Comparison of ENCODE assay signal across 22 mouse cellular contexts in genomic region chr3:101274794-101275193, GRCm38 (mm10). TPM values are rescaled to one million over a fixed set of nuclear protein-coding genes. Genes with fewer than 3 reads are reported as not detected.
DNase-seq lines count a peak whose midpoint lies in the region; ATAC-seq and TF ChIP-seq lines count a peak whose summit lies in the region.
"Had no signal": no experiment of that assay in that cellular context is flagged by ENCODE, and none has a peak within 500 bp of the region (broad histone marks: within the 10 kb centered on the region; RNA-seq: fewer than 3 reads in every experiment).

No protein-coding gene starts in this region.

- 94% methylated on average over 3 of the region's 3 CpGs for WGBS in hindbrain, postnatal 0 days
- WGBS in hindbrain, embryonic 11.5 days, result 87% methylated on average over 3 of the region's 3 CpGs
- 97% methylated on average over 3 of the region's 3 CpGs for WGBS in hindbrain, embryonic 12.5 days

- ATAC-seq in hindbrain, postnatal 0 days, result no peak
- no peak for ATAC-seq in hindbrain, embryonic 11.5 days (ENCODE audit: low FRiP score)
- ATAC-seq in megakaryocyte, adult 5-6 weeks (ENCODE audit: poor library complexity, severe bottlenecking), result peak; percentile 51
- no peak for ATAC-seq in hindbrain, embryonic 12.5 days (ENCODE audit: low FRiP score)

- TF ChIP-seq CTCF in hindbrain, postnatal 0 days (IDR thresholded peaks at IDR 0.05; ENCODE audit: low read depth), result no peak

- H3K4me2 ChIP-seq in hindbrain, postnatal 0 days (ENCODE audit: low read depth, low read length), result no peak overlapping the region
- H3K4me2 ChIP-seq in hindbrain, embryonic 11.5 days (replicated peaks; ENCODE audit: low read depth, low read length), result no peak overlapping the region
- no peak overlapping the region for H3K4me2 ChIP-seq in hindbrain, embryonic 12.5 days (replicated peaks)
- H3K4me2 ChIP-seq: forebrain, embryonic 12.5 days; limb, embryonic 13.5 days; liver, embryonic 15.5 days; stomach, embryonic 15.5 days had no signal

- H3K9me3 ChIP-seq in hindbrain, postnatal 0 days (ENCODE audit: low read length), result no peaks in the 10 kb centered on the region
- no peaks in the 10 kb centered on the region for H3K9me3 ChIP-seq in hindbrain, embryonic 11.5 days (ENCODE audit: control insufficient read depth, low read length)
- no peaks in the 10 kb centered on the region for H3K9me3 ChIP-seq in hindbrain, embryonic 12.5 days (replicated peaks)
- H3K9me3 ChIP-seq: forebrain, embryonic 12.5 days; limb, embryonic 13.5 days; liver, embryonic 15.5 days; stomach, embryonic 15.5 days had no signal

- no peaks in the 10 kb centered on the region for H3K4me1 ChIP-seq in hindbrain, postnatal 0 days (ENCODE audit: insufficient read depth, low read length)
- H3K4me1 ChIP-seq in hindbrain, embryonic 11.5 days (replicated peaks; ENCODE audit: control insufficient read depth, insufficient read depth, low read length), result no peaks in the 10 kb centered on the region
- H3K4me1 ChIP-seq in hindbrain, embryonic 12.5 days, result 0 out of 2 replicates have a peak, but pooled peaks cover 2% of the 10 kb centered on the region
- H3K4me1 ChIP-seq: limb, embryonic 13.5 days; liver, embryonic 15.5 days; stomach, embryonic 15.5 days had no signal

- H3K27me3 ChIP-seq in hindbrain, postnatal 0 days (ENCODE audit: insufficient read depth, low read length), result no peaks in the 10 kb centered on the region
- no peaks in the 10 kb centered on the region for H3K27me3 ChIP-seq in hindbrain, embryonic 11.5 days (ENCODE audit: control insufficient read depth, insufficient read depth, low read length)
- H3K27me3 ChIP-seq in hindbrain, embryonic 12.5 days, result no peaks in the 10 kb centered on the region
- H3K27me3 ChIP-seq: forebrain, embryonic 12.5 days; limb, embryonic 13.5 days; liver, embryonic 15.5 days; stomach, embryonic 15.5 days had no signal

- H3K36me3 ChIP-seq in hindbrain, postnatal 0 days (ENCODE audit: insufficient read depth, low read length), result no peaks in the 10 kb centered on the region
- no peaks in the 10 kb centered on the region for H3K36me3 ChIP-seq in hindbrain, embryonic 11.5 days (ENCODE audit: control insufficient read depth, insufficient read depth, low read length)
- no peaks in the 10 kb centered on the region for H3K36me3 ChIP-seq in hindbrain, embryonic 12.5 days
- H3K36me3 ChIP-seq: forebrain, embryonic 12.5 days; limb, embryonic 13.5 days; liver, embryonic 15.5 days; stomach, embryonic 15.5 days had no signal

- peak overlapping the region; percentile 55; the same call in 1 of the 2 replicates for H3K27ac ChIP-seq in hindbrain, postnatal 0 days
- H3K27ac ChIP-seq in hindbrain, embryonic 11.5 days (ENCODE audit: low read depth, low read length), result no peak overlapping the region
- no peak overlapping the region for H3K27ac ChIP-seq in hindbrain, embryonic 12.5 days
- H3K27ac ChIP-seq: forebrain, embryonic 12.5 days; layer of hippocampus, adult 2 months; left cerebral cortex, adult 2 months; limb, embryonic 13.5 days; liver, embryonic 15.5 days; stomach, embryonic 15.5 days had no signal

- H3K9ac ChIP-seq in hindbrain, postnatal 0 days (replicated peaks; ENCODE audit: low read length), result no peak overlapping the region
- H3K9ac ChIP-seq in hindbrain, embryonic 11.5 days (ENCODE audit: low read depth, low read length), result no peak overlapping the region
- H3K9ac ChIP-seq in hindbrain, embryonic 12.5 days, result no peak overlapping the region
- H3K9ac ChIP-seq: forebrain, embryonic 12.5 days; limb, embryonic 13.5 days; liver, embryonic 15.5 days; stomach, embryonic 15.5 days had no signal

- no peak overlapping the region for H3K4me3 ChIP-seq in hindbrain, postnatal 0 days (ENCODE audit: low read length)
- no peak overlapping the region for H3K4me3 ChIP-seq in hindbrain, embryonic 11.5 days (ENCODE audit: low read depth, low read length)
- H3K4me3 ChIP-seq in hindbrain, embryonic 12.5 days, result no peak overlapping the region
- H3K4me3 ChIP-seq: forebrain, embryonic 12.5 days; heart, adult 2 months; layer of hippocampus, adult 2 months; left cerebral cortex, adult 2 months; limb, embryonic 13.5 days; liver, embryonic 15.5 days; stomach, embryonic 15.5 days had no signal

- DNase-seq in hindbrain, postnatal 0 days (ENCODE audit: low spot score), result no peak
- DNase-seq in hindbrain, embryonic 11.5 days (ENCODE audit: low spot score), result no peak
- peak; percentile 79 to 80 for DNase-seq in CD8-positive naive resting alpha-beta T cell, adult 2 months (ENCODE audit: low read depth in 2 of 2, low spot score in 2 of 2)
- peak; percentile 79 to 86 for DNase-seq in thymus, postnatal 10 days (ENCODE audit: low spot score in 2 of 2)
- DNase-seq in right cerebral cortex, postnatal 10 days (ENCODE audit: low spot score in 2 of 2), result no peak
- no peak for DNase-seq in embryo, embryonic 11 days
- DNase-seq: adrenal gland, postnatal 25 days; midbrain, embryonic 14.5 days had no signal

RNA-seq across cellular contexts. Expression of gene Cd2, which starts 12.9 kb away (rescaled TPM):
- not detected in 2 replicates for total RNA-seq in hindbrain, postnatal 0 days (2014; rRNA removed)
- not detected in 2 replicates for polyA plus RNA-seq in hindbrain, postnatal 0 days (2015; fragmentation: Nextera tagmentation; extraction: Ambion mirVana)
- polyA plus RNA-seq in hindbrain, embryonic 11.5 days (2014; fragmentation: Nextera tagmentation; extraction: Ambion mirVana), result 0.14 TPM in 1 of 2 replicates, not detected in the other
- total RNA-seq in megakaryocyte, adult 5-6 weeks (2015), result 3.1 and 3.2 TPM in 2 replicates
- total RNA-seq in megakaryocyte, adult 5-6 weeks (2017), result 6.6 and 7.3 TPM in 2 replicates
- not detected in 2 replicates for polyA plus RNA-seq in hindbrain, embryonic 12.5 days (2016; fragmentation: Nextera tagmentation; extraction: Ambion mirVana)
- total RNA-seq: layer of hippocampus, adult 2 months; left cerebral cortex, adult 2 months had no signal
- polyA plus RNA-seq: C2C12; embryonic facial prominence, embryonic 14.5 days; forebrain, embryonic 12.5 days; heart, postnatal 0 days; kidney, embryonic 14.5 days; limb, embryonic 13.5 days; midbrain, embryonic 14.5 days; neural tube, embryonic 11.5 days had no signal

Comparison
In these comparisons a context has a peak if more than half of its experiments do, and no peak if none do; other contexts are left out.
1. DNase-seq: peak in CD8-positive naive resting alpha-beta T cell, adult 2 months (2 of 2) and thymus, postnatal 10 days (2 of 2); none in hindbrain, postnatal 0 days (single experiment), hindbrain, embryonic 11.5 days (single experiment), right cerebral cortex, postnatal 10 days (0 of 2) and embryo, embryonic 11 days (single experiment).